Mouse (Mus musculus): ENCODE results near the gene Tmem88b.

DNA sequence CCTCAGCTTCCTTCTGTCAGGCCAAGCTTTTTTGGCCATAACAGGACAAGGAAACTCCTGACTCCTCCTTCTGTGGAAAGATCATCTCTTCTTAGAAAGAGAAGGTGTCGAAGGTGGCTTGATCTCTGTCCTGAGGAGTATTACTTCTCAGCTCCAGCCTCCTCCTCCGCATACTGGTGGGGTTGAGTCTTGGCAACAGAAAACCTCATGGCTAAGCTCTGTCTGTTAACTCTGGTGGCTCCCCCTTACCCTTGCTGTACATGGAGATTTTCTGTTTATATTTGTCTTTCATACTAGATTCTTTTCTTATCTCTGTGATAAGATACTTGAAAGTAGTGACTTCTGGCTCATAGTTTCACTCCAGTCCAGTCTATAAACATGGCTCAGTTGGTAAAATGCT is 8.1 kb upstream of the Tmem88b start:
- TF ChIP-seq CTCF (IDR thresholded peaks at IDR 0.05) (no peak), POLR2A (IDR thresholded peaks at IDR 0.05; ENCODE audit: insufficient read depth, low read depth, low read length) (no peak), EP300 (IDR thresholded peaks at IDR 0.05; ENCODE audit: insufficient read depth, low read depth, low read length) (no peak)
